Mouse (Mus musculus): ENCODE results near the gene Rfx4.

DNA sequence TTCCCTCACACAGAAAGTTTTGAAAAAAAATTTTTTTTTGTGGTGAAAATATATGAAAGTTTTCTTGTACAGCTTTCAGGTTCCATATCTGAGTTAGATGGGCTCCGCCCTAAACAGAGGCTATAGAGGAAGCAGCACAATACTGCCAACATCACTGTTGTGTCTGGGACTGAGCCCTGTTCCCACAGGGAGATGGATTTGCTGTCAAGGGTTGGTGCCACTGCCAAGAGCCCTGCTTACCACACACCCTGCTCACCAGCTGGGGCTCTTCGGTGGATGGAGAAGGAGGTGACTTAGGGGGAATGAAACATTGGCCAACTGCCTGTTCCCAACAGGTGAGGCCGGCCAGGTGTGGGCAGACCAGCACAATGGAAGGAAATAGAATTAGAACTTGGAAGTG is 35.3 kb downstream of the Rfx4 start:
- TF ChIP-seq POLR2A (IDR thresholded peaks at IDR 0.05; ENCODE audit: insufficient read depth, low read length) = no peak
- no peak for TF ChIP-seq CTCF (IDR thresholded peaks at IDR 0.05; ENCODE audit: low read depth, low read length)
